Mouse (Mus musculus) olfactory bulb, adult 2 months (tissue): ENCODE results near the gene Kcnk4.

Experiments used
- CTCF ChIP-seq: fragments of 200-500 bp; IDR thresholded peaks from 2 replicates; pipeline ENCODE4 v1.5.1; 2012; ENCODE audit warnings: low read depth, mild to moderate bottlenecking, low read length, moderate library complexity; ENCODE audit not compliant: insufficient read depth
- POLR2A ChIP-seq: fragments of 200-500 bp; IDR thresholded peaks from 2 replicates; pipeline ENCODE4 v1.6.1; 2012; ENCODE audit warnings: mild to moderate bottlenecking, low read depth, low read length, moderate library complexity; ENCODE audit not compliant: insufficient read depth

DNA sequence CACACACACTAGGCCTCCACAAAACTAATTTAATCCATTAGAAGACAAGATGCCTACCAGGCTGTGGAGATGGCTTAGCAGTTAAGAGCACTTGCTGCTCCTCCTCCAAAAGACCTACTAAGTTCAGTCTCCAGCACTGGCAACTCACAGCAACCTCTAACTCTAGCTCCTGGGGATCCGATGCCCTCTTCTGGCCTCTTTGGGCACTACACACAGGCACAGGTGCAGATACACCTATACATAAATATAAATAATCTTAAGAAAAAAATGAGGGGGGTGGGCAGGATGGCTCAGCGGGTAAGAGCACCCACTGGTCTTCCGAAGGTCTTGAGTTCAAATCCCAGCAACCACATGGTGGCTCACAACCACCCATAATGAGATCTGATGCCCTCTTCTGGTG is 2.0 kb upstream of the Kcnk4 start:
- TF ChIP-seq CTCF = no peak
- no peak for TF ChIP-seq POLR2A
